Mouse (Mus musculus) kidney, adult 2 months (tissue): Measurements from ENCODE around the gene Ppp1r27.

Experiments
- CTCF ChIP-seq: fragments of 200-500 bp; conservative IDR thresholded peaks from 2 replicates; pipeline ENCODE4 v1.5.1; 2011; ENCODE audit warnings: low read depth, mild to moderate bottlenecking, control low read depth, low read length, moderate library complexity, mixed read lengths; ENCODE audit not compliant: insufficient read depth, insufficient read length
- POLR2A ChIP-seq: fragments of 200-500 bp; IDR thresholded peaks from one replicate; pipeline ENCODE4 v1.6.1; 2011; ENCODE audit warnings: low read depth, low read length, control low read depth

DNA sequence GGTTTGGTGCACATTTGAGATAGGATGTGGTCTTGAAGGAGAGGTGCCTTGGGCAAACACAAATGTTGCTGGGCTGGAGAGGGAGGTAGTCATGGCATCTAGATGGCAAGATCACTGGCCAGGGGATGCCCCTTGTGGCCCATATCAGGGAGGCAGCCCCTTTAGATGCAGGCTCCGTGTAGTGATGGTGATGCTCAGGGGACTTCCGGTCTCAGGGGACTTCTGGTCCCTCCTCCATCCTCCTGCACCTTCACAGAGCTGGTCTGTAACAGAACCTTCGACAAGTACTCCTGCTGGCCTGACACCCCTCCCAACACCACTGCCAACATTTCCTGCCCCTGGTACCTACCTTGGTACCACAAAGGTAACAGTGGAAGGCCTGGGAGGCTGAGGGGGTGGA lies 15.1 kb downstream of the Ppp1r27 start:
- TF ChIP-seq POLR2A (no peak), CTCF (no peak)
